Mouse (Mus musculus): ENCODE data around the gene Gpr88.

The Gpr88 gene

GRCm38 (mm10) chr3:116253077-116253531 lies at the start of gene Gpr88:
Gpr88 (minus strand) TSS chr3:116253503.
- DNase-seq (ENCODE audit: low spot score in 2 of 2) = peak; percentile 51 to 69

- no peak for DNase-seq (ENCODE audit: low spot score in 2 of 2)
These were observed 49.3 kb upstream of the Gpr88 start for GRCm38 (mm10) chr3:116302581-116302980.

DNA sequence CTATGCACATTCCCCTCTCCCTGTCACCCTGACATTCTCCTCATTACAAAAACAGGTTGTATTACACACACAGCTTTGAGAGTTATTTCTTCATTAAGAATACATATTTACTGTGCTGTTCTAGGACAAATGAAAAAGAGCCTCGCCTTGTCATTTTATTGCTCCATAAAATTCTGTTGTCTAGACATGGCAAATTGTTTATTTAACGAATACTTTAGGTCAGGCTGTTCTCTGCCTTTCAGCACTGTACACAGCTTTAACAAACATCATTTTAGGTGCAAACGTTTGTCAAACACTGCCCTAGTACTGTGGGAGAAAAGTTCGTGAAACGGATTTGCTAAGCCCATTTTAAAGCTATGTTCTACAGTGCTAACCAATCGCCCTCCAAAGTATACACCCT lies 48.5 kb upstream of the Gpr88 start:
- DNase-seq (ENCODE audit: low spot score in 2 of 2) = no peak

DNA sequence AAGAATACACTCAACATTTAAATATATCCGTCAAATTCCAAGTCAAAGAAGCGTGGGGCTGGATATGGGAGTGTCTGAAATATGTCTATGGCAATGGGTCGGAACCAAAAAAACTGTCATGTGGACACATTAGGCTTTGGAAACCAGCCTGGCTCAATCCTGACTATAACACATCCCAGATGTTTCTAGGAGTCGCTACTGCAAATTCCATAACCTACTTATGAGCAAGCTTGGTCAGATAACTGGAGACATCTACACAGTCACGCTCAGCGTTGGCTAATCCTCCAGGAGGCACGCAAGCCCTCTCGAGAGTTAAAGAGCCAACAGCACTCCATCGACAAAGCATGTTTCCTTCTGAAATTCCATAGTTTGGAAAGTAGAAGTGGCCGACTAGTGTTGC lies 45.4 kb upstream of the Gpr88 start:
- no peak for DNase-seq (ENCODE audit: low spot score in 2 of 2)

- DNase-seq (ENCODE audit: low spot score in 2 of 2) = no peak
These were observed 44.7 kb upstream of the Gpr88 start for GRCm38 (mm10) chr3:116298003-116298402.

- DNase-seq (ENCODE audit: low spot score in 2 of 2) = no peak
These were observed 43.9 kb upstream of the Gpr88 start for GRCm38 (mm10) chr3:116297170-116297569.

- DNase-seq (ENCODE audit: low spot score in 2 of 2) = no peak
These were observed 36.9 kb upstream of the Gpr88 start for GRCm38 (mm10) chr3:116290041-116290815.

DNA sequence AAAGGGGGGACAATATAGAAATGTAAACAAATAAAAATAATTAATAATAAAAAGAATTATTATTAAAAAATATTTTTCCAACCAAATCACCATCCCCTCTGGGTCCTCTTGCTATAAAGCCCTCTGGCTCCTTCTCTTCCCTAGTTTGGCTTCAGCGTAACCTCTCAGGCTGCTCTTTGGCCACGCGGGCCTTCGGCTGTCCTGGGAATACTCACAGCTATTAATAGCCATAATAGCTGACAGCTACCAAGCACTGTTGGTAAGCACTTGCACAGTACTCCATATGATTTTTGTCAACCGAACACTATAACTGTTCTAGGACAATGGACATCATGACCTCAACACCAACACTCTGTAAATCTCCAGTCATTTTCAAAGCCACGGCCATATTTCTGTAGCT lies 35.5 kb upstream of the Gpr88 start:
- DNase-seq (ENCODE audit: low spot score in 2 of 2) = no peak

- DNase-seq (ENCODE audit: low spot score in 2 of 2) = no peak
These were observed 31.4 kb upstream of the Gpr88 start for GRCm38 (mm10) chr3:116284735-116285134.

GRCm38 (mm10) chr3:116283996-116284395 lies 30.7 kb upstream of the Gpr88 start:
- no peak for DNase-seq (ENCODE audit: low spot score in 2 of 2)

DNA sequence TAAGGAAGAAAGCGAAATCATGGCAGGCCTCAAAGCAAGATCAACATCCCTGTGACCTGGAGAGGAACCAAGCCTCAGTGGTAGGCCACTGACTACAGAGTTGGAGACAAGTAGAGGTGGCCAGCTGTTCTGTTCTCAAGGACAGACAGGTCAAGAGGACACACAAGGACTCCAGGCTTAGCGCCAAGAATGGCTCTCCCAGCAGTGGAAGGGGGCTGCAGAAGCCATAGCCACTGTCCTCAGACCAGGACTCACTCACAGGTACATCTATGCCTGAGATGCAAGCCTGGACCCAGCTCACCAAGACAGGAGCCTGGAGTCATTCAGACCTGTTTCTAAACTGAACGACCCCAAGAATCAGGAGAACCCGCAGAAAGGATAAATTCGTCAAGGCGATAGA lies 28.4 kb upstream of the Gpr88 start:
- DNase-seq (ENCODE audit: low spot score in 2 of 2) = no peak

GRCm38 (mm10) chr3:116277146-116277545 lies 23.8 kb upstream of the Gpr88 start:
- DNase-seq (ENCODE audit: low spot score in 2 of 2) = no peak

- DNase-seq (ENCODE audit: low spot score in 2 of 2) = no peak
These were observed 18.4 kb upstream of the Gpr88 start for GRCm38 (mm10) chr3:116271679-116272078.

DNA sequence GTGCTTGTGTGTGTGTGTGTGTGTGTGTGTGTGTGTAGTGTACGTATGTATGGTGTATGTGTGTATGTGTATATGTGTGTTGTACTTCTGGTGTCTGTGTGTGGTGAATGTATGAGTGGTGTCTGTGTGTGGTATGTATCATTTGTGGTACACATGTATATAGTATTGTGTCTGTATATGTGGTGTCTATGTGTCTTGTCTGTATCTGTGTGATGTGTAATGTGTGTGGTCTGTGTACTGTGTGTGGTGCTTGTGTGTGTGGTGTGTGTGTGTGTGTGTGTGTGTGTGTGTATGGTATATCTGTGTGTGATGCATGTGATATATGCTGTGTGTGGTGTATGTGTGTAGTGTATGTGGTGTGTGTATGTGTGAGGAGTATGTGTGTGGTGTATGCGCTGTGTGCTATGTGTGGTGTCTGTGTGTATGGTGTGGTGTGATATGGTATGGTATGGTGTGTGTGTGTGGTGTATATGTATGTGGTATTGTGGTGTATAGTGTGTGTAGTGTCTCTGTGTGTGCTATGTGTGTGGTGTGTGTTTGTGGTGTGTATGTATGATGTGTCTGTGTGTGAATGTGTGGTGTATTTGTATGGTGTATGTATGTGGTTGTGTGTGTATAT lies 13.8 kb upstream of the Gpr88 start:
- DNase-seq (ENCODE audit: low spot score in 2 of 2) = no peak

GRCm38 (mm10) chr3:116266360-116266759 lies 13.1 kb upstream of the Gpr88 start:
- no peak for DNase-seq (ENCODE audit: low spot score in 2 of 2)

- no peak for DNase-seq (ENCODE audit: low spot score in 2 of 2)
These were observed 10.7 kb upstream of the Gpr88 start for GRCm38 (mm10) chr3:116263977-116264376.

GRCm38 (mm10) chr3:116263061-116263460 lies 9.8 kb upstream of the Gpr88 start:
- DNase-seq (ENCODE audit: low spot score in 2 of 2) = no peak

DNA sequence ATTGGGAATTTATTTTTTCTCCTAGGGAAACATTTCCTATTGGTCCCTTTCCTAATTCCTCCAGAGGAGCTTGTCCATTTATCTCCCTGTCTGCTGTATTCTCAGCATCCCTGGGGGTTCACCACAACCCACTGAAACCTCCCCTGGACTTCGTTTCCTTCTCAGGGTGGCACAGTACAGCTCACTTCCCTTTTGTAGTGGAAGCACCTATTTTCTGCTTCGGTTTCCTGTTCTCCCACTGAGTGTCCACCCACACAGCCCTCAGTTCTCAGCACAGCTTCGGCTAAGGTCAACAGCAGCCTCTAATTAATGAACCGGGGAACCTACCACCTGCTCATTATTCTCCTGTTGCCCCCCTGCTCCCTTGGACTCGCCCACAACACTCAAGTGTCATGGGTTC lies 2.8 kb upstream of the Gpr88 start:
- DNase-seq (ENCODE audit: low spot score in 2 of 2) = no peak

GRCm38 (mm10) chr3:116252255-116253040 lies 855 bp downstream of the Gpr88 start:
- DNase-seq (ENCODE audit: low spot score in 2 of 2) = peak; percentile 37

DNA sequence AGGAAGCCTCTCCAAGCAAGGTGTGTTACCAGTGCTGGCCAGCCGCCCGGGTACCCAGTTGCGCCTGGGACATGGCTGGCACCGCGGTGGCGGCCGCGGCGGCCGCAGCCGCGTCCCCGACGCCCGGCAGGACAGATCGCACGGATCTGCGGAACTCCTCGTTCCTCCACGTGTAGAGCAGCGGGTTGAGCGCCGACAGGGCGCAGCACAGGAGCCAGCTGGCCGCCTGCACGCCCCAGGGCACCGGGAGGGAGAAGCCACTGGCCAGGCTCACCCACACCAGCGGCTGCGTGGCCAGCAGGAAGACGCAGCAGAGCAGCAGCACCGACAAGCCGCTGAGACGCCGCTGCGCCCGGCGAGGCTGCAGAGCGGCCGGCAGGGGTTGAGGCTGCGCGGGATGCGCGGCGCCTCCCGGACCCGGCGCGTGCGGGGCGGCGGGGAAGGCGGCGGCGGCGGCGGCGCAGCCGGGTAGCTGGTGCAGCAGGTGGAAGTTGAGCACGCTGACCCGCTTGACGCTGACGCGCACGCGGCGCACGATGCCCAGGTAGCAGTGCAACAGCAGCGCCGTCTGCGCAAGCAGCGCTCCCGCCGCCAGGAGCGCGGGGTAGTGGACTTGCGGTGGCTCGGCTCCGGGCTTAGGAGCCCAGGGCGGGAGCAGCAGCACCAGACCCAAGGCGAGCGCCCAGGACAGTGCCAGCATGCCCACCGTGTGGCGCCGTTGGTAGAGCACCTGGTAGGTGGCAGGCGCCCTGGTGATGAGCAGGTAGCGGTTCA lies 1.6 kb downstream of the Gpr88 start:
- DNase-seq (ENCODE audit: low spot score in 2 of 2) = peak; percentile 28

- no peak for DNase-seq (ENCODE audit: low spot score in 2 of 2)
These were observed 4.3 kb downstream of the Gpr88 start for GRCm38 (mm10) chr3:116249026-116249425.

DNA sequence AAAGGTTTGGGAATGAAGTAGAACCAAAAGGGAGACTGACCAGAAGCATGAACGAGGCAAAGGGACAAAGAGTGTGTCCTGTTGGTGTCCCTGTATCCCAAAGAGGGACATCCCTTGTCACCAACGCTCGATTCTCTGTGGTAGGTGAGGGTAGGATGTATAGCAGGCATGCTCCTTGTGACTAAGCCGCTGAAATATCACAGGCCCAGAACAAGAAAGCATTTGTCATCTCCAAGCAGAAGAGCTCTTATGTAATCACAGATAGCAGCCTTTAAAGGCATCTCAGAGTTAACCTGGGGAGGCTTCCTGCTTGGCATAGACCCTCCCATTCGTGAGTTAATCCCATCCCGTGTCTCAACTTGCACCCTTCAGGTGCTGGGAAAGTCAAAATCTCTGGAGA lies 8.8 kb downstream of the Gpr88 start:
- DNase-seq (ENCODE audit: low spot score in 2 of 2) = no peak

Measured in frontal cortex, postnatal 25 days (tissue).